Mouse (Mus musculus) lung, embryonic 15.5 days (tissue): ENCODE measurements around the gene Gm20431. TPM values are rescaled to one million over a fixed set of nuclear protein-coding genes. Genes with fewer than 3 reads are reported as not detected.

Experiments used
- ATAC-seq: fragments of 200-750 bp; cut with Nextera tagmentation; 2 replicates; pipeline ENCODE4 v1.8.0; 2017; ENCODE audit warnings: moderate number of reproducible peaks, borderline replicate concordance; ENCODE audit not compliant: low FRiP score, low TSS enrichment; ENCODE audit errors: extremely low read depth
- H3K27ac ChIP-seq: fragments of 300-500 bp; sonication (generic); 2 replicates; pipeline ENCODE4 v1.5.1; 2015; ENCODE audit warnings: moderate library complexity, mild to moderate bottlenecking, inconsistent platforms
- H3K27me3 ChIP-seq: fragments of 300-500 bp; sonication (generic); 2 replicates; pipeline ENCODE4 v1.6.1; 2015; ENCODE audit warnings: inconsistent platforms
- H3K36me3 ChIP-seq: fragments of 300-500 bp; sonication (generic); 2 replicates; pipeline ENCODE4 v1.6.1; 2015; ENCODE audit warnings: inconsistent platforms
- H3K4me1 ChIP-seq: fragments of 300-500 bp; sonication (generic); 2 replicates; pipeline ENCODE4 v1.6.1; 2015; ENCODE audit warnings: inconsistent platforms
- H3K4me2 ChIP-seq: fragments of 300-500 bp; sonication (generic); 2 replicates; pipeline ENCODE4 v1.6.1; 2015; ENCODE audit warnings: inconsistent platforms, mild to moderate bottlenecking, moderate library complexity
- H3K4me3 ChIP-seq: fragments of 300-500 bp; sonication (generic); 2 replicates; pipeline ENCODE4 v1.5.1; 2015; ENCODE audit warnings: mild to moderate bottlenecking, inconsistent platforms
- H3K9ac ChIP-seq: fragments of 300-500 bp; sonication (generic); 2 replicates; pipeline ENCODE4 v1.6.1; 2015; ENCODE audit warnings: inconsistent platforms
- H3K9me3 ChIP-seq: fragments of 300-500 bp; sonication (generic); 2 replicates; pipeline ENCODE4 v1.6.1; 2016; ENCODE audit warnings: inconsistent platforms
- WGBS: fragments of 180-500 bp; shearing (Covaris S2); methylation state at CpG from one replicate; pipeline ENCODE4 v1.1.7; 2015; 5-methylcytosine and 5-hydroxymethylcytosine counted together
- polyA plus RNA-seq: library from polyadenylated mRNA; unstranded; fragments of >200 nt; fragmentation: Nextera tagmentation; extraction: Ambion mirVana; gene quantifications from 2 replicates; pipeline ENCODE4 v1.2.1, GENCODE M21; 2015

The Gm20431 gene
- polyA plus RNA-seq = 3.2 and 3.5 TPM in 2 replicates

DNA sequence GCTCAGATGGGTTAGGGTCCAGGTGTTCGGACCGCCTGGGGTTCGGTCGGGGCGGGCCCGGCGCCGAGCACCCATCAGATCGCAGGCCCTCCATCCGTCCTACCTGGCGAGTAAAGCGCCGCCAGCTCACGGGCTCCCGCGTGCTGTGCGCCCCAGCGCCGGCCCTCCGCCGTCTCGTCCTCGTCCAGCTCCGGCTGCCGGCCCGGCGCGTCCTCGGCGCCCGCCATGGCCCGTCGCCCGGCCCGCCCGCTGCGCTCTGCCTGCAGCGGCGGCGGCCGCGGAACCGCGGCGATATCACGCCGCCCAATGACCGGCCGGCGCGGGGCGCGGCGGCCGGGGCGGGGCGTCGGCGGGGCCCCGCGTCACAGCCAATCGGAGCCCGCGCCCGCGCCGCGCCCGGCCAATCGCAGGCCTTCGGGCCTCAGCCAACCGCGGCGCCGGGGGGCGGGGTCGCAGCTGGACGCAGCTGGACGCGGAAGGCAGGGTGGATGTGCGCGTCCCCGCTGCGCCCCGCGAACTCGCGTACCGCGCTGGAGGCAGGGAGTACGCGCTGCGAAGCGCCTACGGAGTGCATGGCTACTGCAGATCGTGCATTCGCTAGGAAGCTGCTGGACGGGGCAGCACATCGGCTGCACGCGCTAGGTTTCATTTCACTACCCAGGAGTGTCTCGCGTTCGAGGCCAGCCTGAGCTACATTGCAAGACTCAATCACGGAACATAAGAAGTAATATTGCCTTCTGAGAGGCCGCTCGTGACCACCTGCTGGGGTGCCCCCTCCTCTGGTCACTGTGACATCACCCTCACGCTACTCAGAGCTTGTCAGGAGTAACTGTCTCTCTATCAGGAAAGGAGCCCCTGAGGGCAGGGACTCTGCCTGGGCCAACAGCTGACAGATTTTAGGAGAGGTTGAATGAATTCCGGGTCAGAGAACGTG, at the start of gene Gm20431:
Gm20431 (minus strand) TSS at position 227 of the 934 bp plus-strand sequence.
- Histone ChIP-seq H3K9ac (peak within 1 kb of the TSS; percentile 92), H3K4me3 (peak within 1 kb of the TSS; percentile 88), H3K27ac (peak within 1 kb of the TSS; percentile 74), H3K4me2 (peak within 1 kb of the TSS; percentile 91), H3K36me3 (no peaks in the 10 kb centered on the region), H3K27me3 (peaks cover 7% of the 10 kb centered on the region; the same call in 1 of the 2 replicates), H3K9me3 (no peaks in the 10 kb centered on the region), H3K4me1 (peaks cover 39% of the 10 kb centered on the region)
- under 1% methylated on average over 106 of the region's 110 CpGs for WGBS
- peak; percentile 95 for ATAC-seq

DNA sequence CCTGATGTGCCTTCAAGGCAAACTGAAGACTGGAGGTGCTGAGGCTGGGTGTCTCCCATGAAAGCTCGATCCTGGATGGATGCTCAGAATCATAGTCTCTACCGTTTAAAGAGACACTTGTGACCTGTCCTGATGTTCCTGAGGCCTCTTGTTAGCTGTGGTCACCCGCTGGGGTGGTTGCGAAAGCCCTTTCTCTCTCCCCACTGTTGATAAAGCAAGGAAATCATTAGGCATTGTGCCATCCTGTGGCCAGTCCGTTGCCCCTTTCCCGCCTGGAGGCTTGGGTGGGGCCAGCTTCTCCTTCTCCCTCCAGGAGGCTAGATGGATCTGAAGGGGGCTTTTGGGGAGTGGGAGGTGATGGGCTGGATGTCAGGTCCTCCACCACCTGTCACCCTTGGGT, 49.3 kb upstream of the Gm20431 start:
- Histone ChIP-seq H3K27ac (no peak overlapping the region), H3K36me3 (no peaks in the 10 kb centered on the region), H3K4me3 (no peak overlapping the region), H3K4me1 (peaks cover 18% of the 10 kb centered on the region), H3K4me2 (no peak overlapping the region), H3K9ac (no peak overlapping the region), H3K9me3 (no peaks in the 10 kb centered on the region), H3K27me3 (no peaks in the 10 kb centered on the region)
- ATAC-seq = no peak
- 51% methylated on average over 6 of the region's 6 CpGs for WGBS

DNA sequence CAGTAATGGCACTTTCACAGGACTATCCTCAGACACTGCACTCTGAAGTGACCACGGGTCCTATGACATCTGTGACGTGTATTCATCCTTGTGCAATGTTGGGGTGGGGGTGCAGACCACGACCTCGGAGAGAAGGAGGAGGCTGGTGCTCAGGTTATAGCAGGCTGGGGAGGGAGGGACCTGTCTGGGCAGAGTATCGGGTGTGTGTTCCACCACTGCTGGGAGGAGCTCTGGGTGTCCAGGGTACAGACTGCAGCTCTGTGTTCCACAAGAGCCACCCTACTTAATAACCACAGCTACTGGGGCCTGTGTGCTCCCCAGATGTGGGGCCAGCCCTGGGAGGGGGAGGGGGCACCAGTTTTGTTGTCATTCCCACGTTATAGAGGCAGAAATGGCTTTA, 48.7 kb upstream of the Gm20431 start:
- no peak for ATAC-seq
- no peak overlapping the region for H3K9ac ChIP-seq
- H3K27ac ChIP-seq = no peak overlapping the region
- H3K9me3 ChIP-seq = no peaks in the 10 kb centered on the region
- H3K4me3 ChIP-seq = no peak overlapping the region
- H3K36me3 ChIP-seq = no peaks in the 10 kb centered on the region
- no peaks in the 10 kb centered on the region for H3K27me3 ChIP-seq
- H3K4me2 ChIP-seq = no peak overlapping the region
- WGBS = 51% methylated on average over 6 of the region's 6 CpGs
- H3K4me1 ChIP-seq = peaks cover 19% of the 10 kb centered on the region

DNA sequence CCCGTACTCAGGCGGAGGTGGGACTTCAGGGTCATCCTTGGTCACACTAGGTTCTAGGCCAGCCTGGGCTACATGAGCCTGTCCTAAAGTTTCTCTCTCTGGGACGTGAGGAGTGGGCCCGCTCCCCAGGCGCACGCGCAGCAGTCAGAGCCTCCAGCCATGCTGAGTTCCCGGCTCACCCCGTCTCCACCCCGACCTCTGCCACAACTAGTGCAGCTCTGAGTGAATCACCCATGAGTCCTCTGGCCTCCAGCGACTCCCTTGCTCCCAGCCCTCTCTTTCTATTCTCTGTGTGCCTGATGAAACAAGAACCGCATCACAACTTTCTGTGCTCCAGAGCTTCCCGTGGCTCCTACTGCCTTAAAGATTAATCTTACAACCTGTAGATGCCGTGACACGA, 47.1 kb upstream of the Gm20431 start:
- H3K4me2 ChIP-seq = no peak overlapping the region
- no peak overlapping the region for H3K9ac ChIP-seq
- no peaks in the 10 kb centered on the region for H3K9me3 ChIP-seq
- peaks cover 14% of the 10 kb centered on the region for H3K4me1 ChIP-seq
- H3K27me3 ChIP-seq = no peaks in the 10 kb centered on the region
- H3K36me3 ChIP-seq = no peaks in the 10 kb centered on the region
- H3K27ac ChIP-seq = no peak overlapping the region
- WGBS = 57% methylated on average over 15 of the region's 15 CpGs
- no peak for ATAC-seq
- H3K4me3 ChIP-seq = no peak overlapping the region

DNA sequence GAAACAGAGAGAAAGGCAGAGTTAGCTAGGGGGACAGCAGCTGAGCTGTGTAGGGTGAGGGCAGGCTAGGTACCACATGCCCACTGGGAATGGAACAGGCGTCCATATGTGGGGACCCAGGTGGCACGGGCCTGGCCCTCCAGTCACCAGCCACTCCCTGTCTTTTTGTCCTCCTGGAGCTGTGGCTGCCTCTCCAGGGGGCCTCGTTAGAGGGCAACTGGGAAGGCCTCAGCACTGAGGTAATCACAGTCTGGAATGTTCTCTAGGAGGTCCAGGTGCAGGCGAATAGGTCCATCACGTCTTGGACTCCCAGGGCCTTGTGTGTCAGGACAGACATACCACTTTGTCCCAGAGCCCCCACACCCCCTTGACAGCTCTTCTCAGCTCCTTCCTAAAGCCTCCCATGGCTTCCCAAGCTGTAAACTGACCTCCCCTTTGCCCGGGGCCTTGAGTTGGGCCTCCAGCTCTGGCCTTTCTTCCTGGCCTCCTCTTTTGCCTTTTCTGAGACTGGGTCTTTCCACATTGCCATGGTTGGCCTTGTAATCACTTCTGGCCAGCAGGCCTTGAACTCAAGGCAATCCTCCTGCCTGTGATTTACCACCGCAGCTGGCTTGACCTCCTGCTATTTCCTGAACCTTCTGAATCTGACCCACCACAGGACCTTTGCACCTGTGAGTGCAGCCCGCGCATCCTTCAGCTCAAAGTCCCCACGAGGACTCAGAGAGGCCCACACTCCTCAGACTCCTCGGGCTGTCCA, 45.1 kb upstream of the Gm20431 start:
- Histone ChIP-seq H3K36me3 (no peaks in the 10 kb centered on the region), H3K27me3 (no peaks in the 10 kb centered on the region), H3K9me3 (no peaks in the 10 kb centered on the region), H3K27ac (no peak overlapping the region), H3K4me3 (no peak overlapping the region), H3K4me1 (0 out of 2 replicates have a peak, but pooled peaks cover 12% of the 10 kb centered on the region), H3K4me2 (no peak overlapping the region), H3K9ac (no peak overlapping the region)
- ATAC-seq = no peak; the same call in 1 of the 2 replicates
- WGBS = 67% methylated on average over 11 of the region's 11 CpGs

DNA sequence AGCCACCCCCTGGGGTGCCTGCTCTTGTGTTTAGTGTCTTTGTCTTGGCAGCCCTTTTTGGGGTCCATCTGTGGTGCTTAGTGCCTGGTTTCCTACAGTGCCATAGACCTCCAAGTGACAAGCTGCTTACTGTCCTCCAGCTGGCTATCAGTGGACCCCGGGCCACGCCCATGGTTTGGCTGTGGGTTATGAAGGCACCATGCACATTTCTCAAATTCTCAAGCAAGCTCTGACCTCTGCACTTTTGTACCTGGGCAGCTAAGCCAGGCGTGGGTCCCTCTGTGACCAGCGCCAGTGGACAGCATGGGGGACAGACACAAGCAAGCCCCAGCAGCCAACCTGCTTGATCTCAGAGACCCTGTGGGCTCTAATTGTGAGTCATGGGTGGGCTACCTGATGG, 43.1 kb upstream of the Gm20431 start:
- Histone ChIP-seq H3K9me3 (no peaks in the 10 kb centered on the region), H3K4me1 (0 out of 2 replicates have a peak, but pooled peaks cover 12% of the 10 kb centered on the region), H3K9ac (no peak overlapping the region), H3K4me3 (no peak overlapping the region), H3K27ac (no peak overlapping the region), H3K4me2 (no peak overlapping the region), H3K36me3 (no peaks in the 10 kb centered on the region), H3K27me3 (no peaks in the 10 kb centered on the region)
- 90% methylated on average over 4 of the region's 4 CpGs for WGBS
- peak; percentile 9; the same call in 1 of the 2 replicates for ATAC-seq

DNA sequence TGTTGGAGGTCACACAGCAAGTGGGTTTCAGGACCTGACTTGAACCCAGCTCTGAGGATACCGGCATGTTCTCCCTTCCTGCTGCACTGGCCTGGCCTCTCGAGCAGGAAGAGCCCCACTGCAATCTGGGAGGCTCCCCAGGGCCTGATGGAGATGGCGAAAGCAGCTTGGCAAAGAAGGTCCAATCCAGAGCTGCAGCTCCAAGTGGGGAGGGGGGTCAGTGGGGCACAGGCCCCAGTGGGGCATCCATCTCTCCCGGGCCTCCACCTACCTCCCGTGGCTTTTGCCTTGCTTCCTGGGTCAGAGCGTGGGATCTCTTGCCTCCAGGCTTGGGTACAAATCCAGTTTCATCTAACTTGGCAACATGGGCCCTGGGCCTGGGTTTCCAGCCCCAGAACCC, 40.8 kb upstream of the Gm20431 start:
- WGBS = 77% methylated on average over 6 of the region's 6 CpGs
- Histone ChIP-seq H3K4me2 (no peak overlapping the region), H3K9ac (no peak overlapping the region), H3K27ac (no peak overlapping the region), H3K4me3 (no peak overlapping the region), H3K9me3 (no peaks in the 10 kb centered on the region), H3K4me1 (peaks cover 18% of the 10 kb centered on the region), H3K36me3 (no peaks in the 10 kb centered on the region), H3K27me3 (no peaks in the 10 kb centered on the region)
- ATAC-seq = no peak

DNA sequence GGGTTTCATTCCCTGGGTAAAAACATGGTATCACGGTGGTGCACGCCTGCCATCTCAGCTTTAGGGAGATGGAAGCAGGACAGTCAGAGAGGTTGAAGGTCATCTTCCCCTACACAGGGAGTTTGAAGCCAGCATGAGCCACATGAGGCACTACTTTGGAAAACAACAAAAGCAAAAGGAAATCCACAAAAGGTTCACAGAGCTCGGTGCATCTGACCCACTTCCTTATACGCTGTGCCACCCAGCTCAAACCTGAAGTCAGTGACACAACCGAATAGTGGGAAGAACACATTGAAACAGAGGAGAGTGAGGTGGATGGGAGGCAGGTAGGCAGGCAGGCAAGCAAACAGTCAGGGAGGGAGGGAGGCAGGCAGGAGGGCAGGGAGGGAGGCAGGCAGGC, 40.2 kb upstream of the Gm20431 start:
- WGBS = 70% methylated on average over 5 of the region's 5 CpGs
- no peak overlapping the region for H3K4me3 ChIP-seq
- no peak for ATAC-seq

DNA sequence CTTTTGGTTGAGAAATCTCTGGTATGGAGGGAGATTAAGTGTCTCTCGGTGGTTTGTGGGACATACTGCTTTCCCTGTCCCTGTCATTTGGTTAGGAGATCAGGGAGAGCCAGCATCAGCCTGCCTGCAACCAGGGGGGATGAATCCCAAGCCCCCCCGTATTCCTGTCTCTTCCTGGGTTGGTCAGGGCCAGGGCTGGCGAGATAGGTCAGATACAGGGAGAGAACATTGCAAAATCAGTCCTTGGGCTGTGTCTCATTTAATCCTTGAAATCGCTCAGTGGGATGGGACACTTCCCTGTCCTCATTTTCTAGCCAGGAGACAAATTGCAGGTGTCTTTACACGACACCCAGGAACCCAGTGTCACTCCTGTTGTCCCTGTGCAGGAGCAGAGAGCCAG, 38.7 kb upstream of the Gm20431 start:
- WGBS = 66% methylated on average over 5 of the region's 5 CpGs
- ATAC-seq = no peak

More for the DNA sequence above, 40.2 kb upstream of the Gm20431 start:
- H3K9ac ChIP-seq = no peak overlapping the region
- no peaks in the 10 kb centered on the region for H3K9me3 ChIP-seq
- H3K27ac ChIP-seq = no peak overlapping the region
- H3K36me3 ChIP-seq = no peaks in the 10 kb centered on the region; the same call in 1 of the 2 replicates
- no peak overlapping the region for H3K4me2 ChIP-seq
- H3K27me3 ChIP-seq = no peaks in the 10 kb centered on the region
- peaks cover 16% of the 10 kb centered on the region for H3K4me1 ChIP-seq

DNA sequence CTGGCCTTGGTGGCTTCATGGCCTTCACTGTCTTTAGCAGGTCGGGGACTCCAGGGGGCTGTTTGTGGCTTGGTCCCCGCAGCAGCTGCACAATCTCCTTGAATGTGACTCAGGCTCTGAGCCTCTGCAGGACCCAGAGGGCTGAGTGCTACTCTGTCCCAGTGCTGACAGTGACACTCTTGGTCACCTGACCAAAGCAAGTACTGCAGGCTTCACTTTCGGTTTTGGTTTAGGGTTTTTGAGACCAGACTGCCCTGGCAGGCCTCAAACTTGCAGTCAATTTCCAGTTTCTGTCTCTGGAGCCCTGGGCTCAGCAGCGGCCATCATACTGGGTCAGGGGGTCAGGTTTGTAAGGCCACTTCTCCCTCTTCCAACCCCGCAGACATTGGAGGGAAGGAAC, 36.6 kb upstream of the Gm20431 start:
- Histone ChIP-seq H3K27ac (peak overlapping the region; percentile 71), H3K9ac (no peak overlapping the region)
- WGBS = 29% methylated on average over 5 of the region's 5 CpGs

More for the DNA sequence above, 38.7 kb upstream of the Gm20431 start:
- H3K9ac ChIP-seq = no peak overlapping the region
- H3K4me2 ChIP-seq = no peak overlapping the region
- no peaks in the 10 kb centered on the region for H3K27me3 ChIP-seq
- no peak overlapping the region for H3K27ac ChIP-seq
- no peaks in the 10 kb centered on the region for H3K9me3 ChIP-seq
- H3K4me3 ChIP-seq = no peak overlapping the region
- peaks cover 6% of the 10 kb centered on the region for H3K4me1 ChIP-seq
- peaks cover 11% of the 10 kb centered on the region; the same call in 1 of the 2 replicates for H3K36me3 ChIP-seq

DNA sequence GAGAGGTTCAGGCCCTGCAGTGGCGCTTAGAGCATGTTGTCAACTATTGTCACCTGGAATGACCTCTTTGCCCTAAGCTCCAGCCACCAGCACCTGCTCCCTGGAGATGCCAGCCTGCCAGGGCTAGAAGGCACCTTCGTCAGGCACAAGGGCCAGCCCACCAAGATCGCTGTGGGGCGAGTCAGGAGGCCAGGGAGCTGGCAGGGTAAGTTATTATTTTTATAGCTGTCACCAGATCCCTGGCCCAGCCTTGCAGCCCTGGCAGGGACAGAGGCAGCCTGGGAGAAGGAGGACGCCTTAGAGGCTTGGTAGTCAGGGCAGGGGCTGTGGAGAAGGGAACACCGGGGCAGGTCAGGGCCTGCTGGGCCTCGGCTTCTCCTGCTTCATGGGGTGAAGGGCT, 34.8 kb upstream of the Gm20431 start:
- Histone ChIP-seq H3K27me3 (no peaks in the 10 kb centered on the region), H3K27ac (peak overlapping the region; percentile 10; the same call in 1 of the 2 replicates), H3K4me2 (no peak overlapping the region), H3K9me3 (no peaks in the 10 kb centered on the region), H3K4me3 (no peak overlapping the region), H3K36me3 (peaks cover 34% of the 10 kb centered on the region), H3K9ac (no peak overlapping the region), H3K4me1 (peaks cover 29% of the 10 kb centered on the region)
- ATAC-seq = no peak
- 76% methylated on average over 7 of the region's 7 CpGs for WGBS

More for the DNA sequence above, 36.6 kb upstream of the Gm20431 start:
- no peaks in the 10 kb centered on the region for H3K27me3 ChIP-seq
- peaks cover 13% of the 10 kb centered on the region for H3K4me1 ChIP-seq
- ATAC-seq = peak; percentile 60
- H3K4me3 ChIP-seq = no peak overlapping the region
- H3K4me2 ChIP-seq = peak overlapping the region; percentile 26; the same call in 1 of the 2 replicates
- no peaks in the 10 kb centered on the region for H3K9me3 ChIP-seq
- peaks cover 19% of the 10 kb centered on the region for H3K36me3 ChIP-seq
